Mouse (Mus musculus) CD4-positive, CD25-positive, alpha-beta regulatory T cell, adult 4 months (primary cell): ENCODE measurements at regions not wholly inside any gene's neighbourhood (a gene's known extent, or its start where the extent isn't known, plus 50 kb on each side); places are given as distances from the start of the nearest gene placed in this dataset.

ENCODE experiments used
- ATAC-seq: one replicate; pipeline ENCODE4 v1.8.0; 2017

DNA sequence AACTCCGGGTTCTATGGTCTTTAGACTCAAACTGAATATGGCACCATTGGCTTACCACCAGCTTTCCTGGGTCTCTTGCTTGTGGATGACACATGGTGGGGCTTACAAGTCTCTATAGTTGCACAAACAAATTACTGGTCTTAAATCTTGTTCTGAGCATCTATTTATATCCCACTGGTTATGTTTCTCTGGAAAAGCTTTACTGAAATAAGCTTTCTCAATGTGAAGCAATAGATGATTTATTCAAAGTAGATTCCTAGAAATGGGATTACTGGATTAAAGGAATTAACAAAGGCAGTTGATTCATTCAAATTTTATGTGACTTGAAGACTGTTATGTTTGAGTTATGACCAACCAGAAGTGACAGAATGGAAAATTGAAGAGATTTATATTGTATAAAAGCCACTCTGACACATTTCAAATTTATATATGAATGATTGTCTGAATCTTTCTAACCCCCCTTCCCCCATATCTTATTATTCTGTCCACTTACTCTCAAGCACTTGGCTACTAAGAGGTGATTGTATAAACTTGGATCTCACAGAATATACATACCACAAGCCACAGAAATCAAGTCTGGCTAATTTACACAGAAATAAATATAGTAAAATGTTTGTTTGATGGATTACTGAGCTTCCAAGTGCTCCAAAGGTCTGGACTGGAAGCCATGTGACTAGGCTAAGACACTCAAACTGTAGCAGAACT, 113.4 kb upstream of the C1qtnf3 start:
- no peak for ATAC-seq

DNA sequence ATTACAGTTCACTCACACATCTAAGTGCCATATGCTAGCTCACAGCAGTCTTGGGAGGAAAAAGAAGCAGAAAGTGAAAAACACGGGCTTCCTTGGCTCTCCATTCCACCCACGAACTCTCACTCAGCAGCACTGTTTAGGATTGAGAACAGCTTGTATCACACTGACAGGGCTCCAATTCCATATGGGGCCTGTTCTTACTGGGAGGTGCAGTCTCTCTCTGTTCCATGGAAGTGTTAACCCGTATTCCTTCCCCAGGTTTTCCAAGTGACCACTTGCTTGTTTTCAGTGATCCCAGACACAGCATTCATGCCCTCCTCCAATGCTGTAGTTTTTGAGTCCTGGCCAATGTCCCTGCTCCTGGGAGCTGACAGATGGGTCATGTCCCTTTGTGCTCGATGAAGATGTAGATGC, 111.5 kb upstream of the C1qtnf3 start:
- no peak for ATAC-seq

DNA sequence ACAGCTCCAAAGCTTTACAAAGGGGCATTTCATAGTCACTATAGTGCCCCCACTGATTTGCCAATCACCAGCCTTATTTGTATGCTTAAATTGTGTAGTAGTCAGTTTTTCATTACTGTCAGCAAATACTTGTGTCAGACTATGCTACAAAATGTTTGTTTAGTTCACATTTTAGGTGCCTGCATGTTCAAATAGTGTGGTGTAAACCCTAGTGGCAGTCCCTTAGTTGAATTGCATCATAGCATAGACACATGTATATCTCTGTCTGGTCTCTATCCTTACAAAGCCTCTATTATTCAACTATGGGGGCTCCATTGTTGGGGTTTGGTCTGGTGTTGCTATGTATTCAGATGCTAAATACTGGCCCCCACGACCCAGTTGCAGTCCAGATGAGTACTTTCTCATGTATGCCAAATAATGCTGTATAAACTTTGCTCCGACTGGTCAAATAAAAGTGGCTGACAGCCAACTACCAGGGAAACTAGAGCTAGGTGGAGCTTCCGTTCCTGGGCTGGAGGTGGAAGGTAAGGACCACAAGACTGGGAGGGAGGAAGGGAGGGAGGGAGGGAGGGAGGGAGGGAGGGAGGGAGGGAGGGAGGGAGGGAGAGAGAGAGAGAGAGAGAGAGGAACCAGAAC, 109.0 kb upstream of the C1qtnf3 start:
- ATAC-seq = no peak

GRCm38 (mm10) chr15:10846722-10847121, 105.4 kb upstream of the C1qtnf3 start:
- ATAC-seq = no peak

DNA sequence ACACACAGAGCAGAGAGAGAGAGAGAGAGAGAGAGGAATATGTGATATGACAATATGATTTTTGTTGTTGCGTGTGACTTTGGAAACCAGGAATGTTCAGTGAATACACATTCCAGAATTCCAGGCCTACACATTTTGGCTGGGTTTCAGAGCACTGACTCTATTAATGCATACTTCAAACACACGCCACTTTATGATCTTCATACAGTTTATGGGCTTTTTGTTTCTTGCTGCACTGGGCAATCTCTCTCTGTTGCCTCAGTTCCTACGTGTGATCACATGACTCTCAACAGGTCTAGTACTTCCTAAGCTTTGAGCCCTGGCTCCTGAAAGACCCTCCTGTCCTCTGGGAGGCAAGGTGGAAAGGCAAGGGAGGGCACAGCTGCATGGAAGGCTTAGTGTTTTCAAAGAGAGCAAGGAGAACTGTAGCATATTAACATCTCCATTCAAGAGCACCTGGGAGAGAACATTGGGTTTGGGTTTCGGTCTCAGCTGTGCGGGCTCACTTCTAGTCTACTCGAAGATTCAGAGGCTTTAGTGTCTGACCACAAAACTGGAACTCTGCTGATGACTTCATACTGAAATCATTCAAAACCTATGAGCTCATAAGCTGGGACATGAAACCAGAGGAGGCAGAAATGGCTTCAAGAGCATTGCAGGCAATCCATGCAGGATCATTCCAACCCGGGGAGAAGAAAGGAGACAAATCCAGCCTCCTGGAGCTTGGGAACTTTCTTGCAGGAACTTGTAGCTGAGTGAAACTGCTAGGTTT, 87.9 kb upstream of the C1qtnf3 start:
- ATAC-seq = no peak

DNA sequence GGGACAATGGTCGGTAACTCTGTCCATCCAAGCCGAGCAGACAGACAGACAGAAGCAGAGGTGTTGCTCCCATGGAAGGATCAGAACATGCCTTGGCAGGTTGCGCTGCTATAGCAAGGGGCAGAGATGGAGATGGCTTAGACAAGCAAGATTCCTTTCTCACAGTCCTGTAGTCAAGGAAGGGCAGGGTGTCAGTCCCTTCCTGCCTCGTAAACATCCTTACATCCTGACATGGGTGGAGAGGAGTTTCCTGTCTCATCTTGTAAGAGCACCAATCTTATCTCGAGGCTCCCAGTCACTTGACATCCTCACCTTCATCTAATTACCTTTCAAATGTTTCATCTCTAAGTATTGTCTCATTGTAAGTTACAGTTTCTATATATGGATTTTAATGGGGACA, 87.0 kb upstream of the C1qtnf3 start:
- ATAC-seq = no peak

DNA sequence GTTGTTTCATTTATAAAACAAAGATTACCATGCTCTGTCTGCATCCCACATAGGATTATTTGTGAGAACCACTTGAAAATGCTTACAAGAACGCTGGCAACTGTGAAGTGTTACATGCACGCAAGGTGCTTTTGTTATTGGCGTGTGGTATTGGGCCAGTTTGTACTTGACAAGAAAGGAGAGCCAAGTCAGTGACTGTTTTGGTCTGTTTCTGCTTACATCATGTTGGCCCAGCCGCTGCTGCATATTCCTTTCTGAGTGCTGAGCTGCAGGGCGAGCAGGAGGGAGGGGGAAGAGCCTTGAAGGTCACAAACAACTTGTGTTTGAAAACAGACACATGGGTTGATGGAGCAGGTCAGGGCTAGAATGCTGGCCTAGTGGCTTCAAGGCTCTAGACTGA, 85.3 kb upstream of the C1qtnf3 start:
- ATAC-seq = no peak

- no peak for ATAC-seq
Observed at GRCm38 (mm10) chr15:10868115-10868514, 84.0 kb upstream of the C1qtnf3 start.

- no peak for ATAC-seq
Observed at GRCm38 (mm10) chr15:10868716-10869585, 83.2 kb upstream of the C1qtnf3 start.

GRCm38 (mm10) chr15:10869879-10870278, 82.3 kb upstream of the C1qtnf3 start:
- no peak for ATAC-seq

DNA sequence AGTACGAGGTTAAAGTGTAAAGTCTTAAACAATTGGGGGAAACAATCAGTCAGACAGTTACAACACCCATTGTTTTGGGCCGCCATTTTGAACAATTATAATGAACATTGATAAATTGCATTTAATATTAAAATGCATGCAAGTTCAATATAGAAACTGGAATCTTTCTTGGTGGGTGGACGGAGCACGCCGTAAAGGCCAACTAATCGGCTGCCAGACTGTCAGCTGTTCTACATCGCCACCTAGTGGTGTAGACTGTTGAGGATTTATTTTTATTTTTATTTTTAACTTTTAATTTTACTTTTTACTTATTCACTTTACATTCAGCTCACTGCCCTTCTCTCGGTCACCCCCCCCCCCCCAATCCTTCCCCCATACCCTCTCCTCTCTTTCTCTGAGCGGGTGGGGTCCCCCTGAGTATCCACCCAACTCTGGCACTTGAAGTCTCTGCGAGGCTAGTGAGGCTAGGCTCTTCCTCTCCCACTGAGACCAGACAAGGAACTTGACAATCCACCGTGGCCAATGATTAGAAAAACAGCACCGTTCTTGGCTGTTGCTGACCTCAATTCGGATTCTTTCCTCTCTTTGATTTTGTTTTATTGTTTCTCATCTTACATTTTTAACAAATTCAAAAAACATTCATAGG, 79.7 kb upstream of the C1qtnf3 start:
- ATAC-seq = no peak

DNA sequence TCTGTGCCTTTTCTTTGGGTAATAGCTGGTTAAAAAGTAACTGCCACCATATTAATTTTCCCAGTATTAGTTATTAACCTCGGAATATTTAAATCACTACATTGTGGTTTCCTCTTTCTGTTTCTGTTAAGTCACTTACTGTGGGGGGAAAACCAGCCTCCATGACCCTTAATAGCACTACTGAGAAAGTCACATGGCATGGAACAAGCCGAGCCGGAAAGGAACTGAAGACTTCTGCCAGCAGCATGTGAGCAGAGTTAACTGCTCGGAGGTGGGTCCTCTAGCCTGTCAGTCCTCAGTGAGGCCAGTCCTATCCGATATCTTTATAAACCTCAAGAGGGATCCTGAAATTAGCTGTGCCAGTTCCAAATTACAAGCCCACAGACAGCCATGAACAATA, 75.8 kb upstream of the C1qtnf3 start:
- peak; percentile 80 for ATAC-seq

GRCm38 (mm10) chr15:10881726-10882125, 70.4 kb upstream of the C1qtnf3 start:
- no peak for ATAC-seq

GRCm38 (mm10) chr15:10887990-10888389, 64.1 kb upstream of the C1qtnf3 start:
- ATAC-seq = no peak

DNA sequence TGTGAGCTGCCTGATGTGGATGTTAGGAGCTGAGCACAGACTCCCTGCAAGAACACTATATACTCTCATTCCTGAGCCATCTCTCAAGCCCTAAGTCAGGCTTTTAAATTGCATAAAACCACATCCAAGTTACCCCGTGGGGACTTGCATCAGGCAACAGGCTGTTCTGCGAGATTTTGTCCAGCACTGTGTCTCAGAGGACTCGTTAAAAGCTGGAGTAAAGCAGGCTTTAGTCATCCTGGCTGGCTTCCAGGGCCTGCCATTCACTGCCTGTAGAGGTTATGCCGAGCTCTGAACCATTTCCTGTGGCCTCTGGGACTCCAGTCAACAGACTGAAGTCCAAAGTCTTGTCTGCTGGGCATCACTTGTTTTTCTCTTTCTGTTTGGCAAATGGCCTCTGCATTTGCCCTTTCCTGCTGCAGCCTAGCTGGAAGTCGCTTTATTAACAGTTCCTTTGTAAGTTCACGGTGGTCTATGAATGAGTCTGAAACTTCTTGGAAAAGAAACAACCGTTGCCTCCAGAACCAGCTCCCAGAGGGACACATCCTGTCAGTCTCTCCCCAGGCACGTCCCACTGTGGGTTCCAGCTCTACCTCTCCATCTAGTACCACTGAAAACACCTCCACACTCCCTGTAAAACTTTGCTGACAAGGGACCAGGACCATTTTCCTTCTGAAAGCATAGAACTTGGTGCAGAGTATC, 61.8 kb upstream of the C1qtnf3 start:
- ATAC-seq = no peak

DNA sequence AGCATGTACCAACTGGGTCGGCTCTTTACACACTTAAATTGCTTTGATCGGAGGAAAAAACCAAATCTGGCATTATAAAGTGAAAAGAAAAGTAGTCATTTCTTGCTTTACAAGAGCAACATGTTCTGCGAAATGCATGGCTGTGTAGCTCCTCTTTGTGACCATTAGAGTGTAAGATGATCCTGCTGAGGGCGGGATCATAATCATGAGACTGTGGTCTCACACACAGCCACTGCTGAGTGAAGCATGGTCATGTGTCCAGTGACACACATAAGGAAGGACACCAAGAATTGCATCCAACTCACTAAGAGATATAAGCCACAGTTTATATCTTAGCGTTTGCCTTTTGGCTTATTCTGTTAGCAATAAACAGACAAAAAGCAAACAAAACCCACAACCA, 53.8 kb upstream of the C1qtnf3 start:
- ATAC-seq = no peak

GRCm38 (mm10) chr15:10898715-10899486, 53.2 kb upstream of the C1qtnf3 start:
- no peak for ATAC-seq

GRCm38 (mm10) chr15:10899904-10900303, 52.2 kb upstream of the C1qtnf3 start:
- ATAC-seq = no peak

- ATAC-seq = no peak
Observed at GRCm38 (mm10) chr15:10901075-10901474, 51.1 kb upstream of the C1qtnf3 start.

DNA sequence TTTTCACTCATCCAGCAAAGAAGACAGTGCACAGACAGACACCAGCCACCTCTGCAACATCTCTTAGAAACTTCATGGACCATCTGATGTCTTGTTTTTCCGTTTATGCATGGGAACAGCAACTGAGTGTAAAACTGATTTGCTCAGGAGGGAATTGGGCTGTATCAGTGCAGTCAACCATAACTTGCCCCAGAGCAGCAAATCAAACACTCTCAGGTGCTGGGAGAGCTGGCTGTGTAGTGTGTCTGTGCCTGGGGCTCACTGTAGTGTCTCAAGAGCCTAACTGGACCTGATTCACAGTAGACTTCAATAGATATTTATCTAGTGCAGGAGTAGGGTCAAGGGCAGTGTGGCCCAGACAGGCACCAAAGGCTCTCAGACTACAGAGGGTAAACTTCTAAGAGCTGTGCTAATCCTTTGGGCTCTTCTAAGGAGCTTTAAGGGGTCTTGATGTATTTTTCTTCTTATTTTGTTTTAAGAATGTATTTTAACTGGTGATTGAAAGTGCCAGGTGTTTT, 50.3 kb upstream of the C1qtnf3 start:
- no peak for ATAC-seq
